Mouse (Mus musculus): Measurements from ENCODE around the gene Gtsf1l.

Gtsf1l gene

DNA sequence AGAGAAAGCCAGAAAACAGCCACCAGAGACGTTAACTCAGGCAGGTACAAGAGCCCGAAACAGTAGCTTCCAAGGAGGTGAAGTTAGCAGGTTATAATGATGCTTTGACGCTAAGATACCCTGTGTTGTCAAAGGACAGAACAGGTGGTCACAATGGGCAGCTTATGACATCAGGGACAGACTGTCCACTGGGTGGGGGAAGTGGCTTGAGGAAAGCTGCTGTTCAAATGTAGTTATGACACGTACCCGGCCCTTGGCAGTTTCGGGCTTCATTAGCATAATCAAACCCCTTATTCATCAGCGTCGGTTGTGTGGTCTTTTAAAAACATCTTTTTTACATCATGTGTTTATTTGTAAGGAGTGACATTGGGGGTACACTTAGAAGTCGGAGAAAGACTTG, at the start of gene Gtsf1l:
Gene Gtsf1l, minus strand, starts transcription at position 128 of the 400 bp plus-strand sequence.
- DNase-seq (ENCODE audit: low spot score), result no peak

DNA sequence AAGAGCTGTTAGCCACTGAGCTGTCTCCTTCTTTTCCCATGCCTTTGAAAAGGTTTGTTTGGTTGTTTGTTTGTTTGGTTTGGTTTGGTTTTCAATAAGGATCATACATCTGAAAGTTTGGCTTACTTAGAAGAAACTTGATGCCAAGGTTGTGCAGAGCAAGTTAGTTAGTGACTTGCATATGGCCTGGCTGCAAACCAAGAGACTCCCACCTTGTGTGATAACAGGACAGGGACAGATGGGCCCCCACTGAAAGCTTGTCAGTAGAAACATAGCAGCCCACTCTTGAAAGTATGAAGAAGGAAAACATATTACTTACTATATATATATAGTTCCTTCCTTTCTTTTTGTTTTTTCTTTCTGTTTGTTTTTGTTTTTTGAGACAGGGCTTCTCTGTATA, 49.3 kb upstream of the Gtsf1l start:
- DNase-seq (ENCODE audit: low spot score), result no peak

- DNase-seq (ENCODE audit: low spot score), result no peak
Measured at GRCm38 (mm10) chr2:163135931-163136330, 48.3 kb upstream of the Gtsf1l start.

- DNase-seq (ENCODE audit: low spot score), result no peak
Measured at GRCm38 (mm10) chr2:163132314-163132713, 44.7 kb upstream of the Gtsf1l start.

GRCm38 (mm10) chr2:163130837-163131236, 43.2 kb upstream of the Gtsf1l start:
- DNase-seq (ENCODE audit: low spot score), result no peak

- DNase-seq (ENCODE audit: low spot score), result no peak
Measured at GRCm38 (mm10) chr2:163123496-163123895, 35.8 kb upstream of the Gtsf1l start.

DNA sequence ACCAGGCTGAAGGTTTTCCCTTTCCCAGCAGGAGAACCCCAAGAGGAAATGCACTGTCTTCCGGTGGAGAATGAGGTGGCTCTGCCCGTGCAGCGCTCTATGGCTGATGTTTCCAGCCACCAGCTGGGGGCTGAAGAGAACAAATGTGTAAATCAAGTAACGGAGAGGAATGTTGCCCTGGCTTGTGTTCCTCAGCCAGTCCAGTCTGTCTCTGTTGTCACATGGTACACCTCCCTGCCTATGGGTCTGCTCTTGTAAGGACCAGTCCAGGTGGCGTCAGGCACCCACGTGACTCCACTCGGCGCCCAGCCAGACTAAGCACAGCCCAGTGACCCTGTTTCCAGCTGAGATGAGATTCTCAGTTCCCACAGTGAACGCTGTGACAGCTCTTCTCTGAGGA, 34.7 kb upstream of the Gtsf1l start:
- peak; percentile 72 for DNase-seq (ENCODE audit: low spot score)

DNA sequence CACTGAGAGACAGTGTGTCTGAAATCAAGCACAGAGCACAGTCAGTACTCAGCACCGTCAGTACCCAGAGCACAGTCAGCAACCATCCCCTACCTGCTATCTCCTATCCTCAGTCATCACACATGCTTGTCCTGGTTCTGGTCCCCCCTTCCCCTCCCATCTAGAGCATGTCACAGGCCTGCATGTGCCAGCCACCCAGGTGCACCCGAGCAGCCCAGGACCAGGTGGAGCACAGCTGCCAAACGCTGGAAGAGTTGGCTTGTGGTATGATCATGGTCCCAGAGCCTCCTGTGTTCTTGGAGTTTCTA, 33.7 kb upstream of the Gtsf1l start:
- DNase-seq (ENCODE audit: low spot score), result no peak

GRCm38 (mm10) chr2:163120626-163121352, 33.1 kb upstream of the Gtsf1l start:
- DNase-seq (ENCODE audit: low spot score), result no peak

GRCm38 (mm10) chr2:163111413-163112201, 24.0 kb upstream of the Gtsf1l start:
- DNase-seq (ENCODE audit: low spot score), result no peak

GRCm38 (mm10) chr2:163110706-163111105, 23.1 kb upstream of the Gtsf1l start:
- no peak for DNase-seq (ENCODE audit: low spot score)

- peak; percentile 72 for DNase-seq (ENCODE audit: low spot score)
Measured at GRCm38 (mm10) chr2:163108385-163108784, 20.7 kb upstream of the Gtsf1l start.

- no peak for DNase-seq (ENCODE audit: low spot score)
Measured at GRCm38 (mm10) chr2:163104086-163104770, 16.6 kb upstream of the Gtsf1l start.

GRCm38 (mm10) chr2:163102900-163103653, 15.4 kb upstream of the Gtsf1l start:
- DNase-seq (ENCODE audit: low spot score), result no peak

DNA sequence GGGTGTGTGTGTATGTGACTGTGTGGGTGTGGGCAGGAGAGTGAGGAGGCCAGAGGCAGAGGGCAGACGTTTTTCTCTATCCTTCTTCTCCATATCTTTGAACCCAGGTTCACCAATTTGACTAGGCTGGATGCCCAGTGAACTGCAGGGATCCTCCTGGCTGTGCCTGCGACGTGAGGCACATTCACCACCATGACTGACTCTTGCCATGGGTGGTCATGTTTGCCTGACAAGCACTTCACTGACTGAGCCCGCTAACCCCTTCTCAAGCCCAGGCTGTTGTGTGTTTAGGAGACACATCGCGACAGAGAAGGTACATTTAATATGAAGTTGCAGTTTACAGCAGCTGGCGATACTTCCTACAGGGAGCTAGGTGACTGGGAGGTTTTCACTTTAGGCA, 14.6 kb upstream of the Gtsf1l start:
- DNase-seq (ENCODE audit: low spot score), result no peak

GRCm38 (mm10) chr2:163101646-163102203, 14.1 kb upstream of the Gtsf1l start:
- peak; percentile 84 for DNase-seq (ENCODE audit: low spot score)

DNA sequence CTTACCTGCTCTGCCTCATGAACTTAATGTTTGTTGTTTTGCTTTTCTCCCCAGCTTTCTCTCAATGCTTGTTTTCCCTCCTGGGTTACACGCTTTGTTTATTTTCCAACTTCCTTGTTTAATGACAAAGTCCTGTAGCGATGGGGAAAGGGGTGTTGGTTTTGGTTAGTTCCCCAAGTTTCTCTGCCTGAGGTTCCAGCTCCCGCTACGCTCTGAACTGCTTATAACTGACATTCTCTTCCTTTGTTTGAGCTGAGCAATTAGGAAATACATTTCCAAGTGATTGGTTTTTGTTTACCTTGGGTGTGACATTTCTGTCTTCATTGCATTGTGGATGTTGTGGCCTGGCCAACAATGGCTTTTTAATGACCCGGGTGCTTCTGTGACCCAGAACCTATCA, 12.9 kb upstream of the Gtsf1l start:
- DNase-seq (ENCODE audit: low spot score), result no peak

DNA sequence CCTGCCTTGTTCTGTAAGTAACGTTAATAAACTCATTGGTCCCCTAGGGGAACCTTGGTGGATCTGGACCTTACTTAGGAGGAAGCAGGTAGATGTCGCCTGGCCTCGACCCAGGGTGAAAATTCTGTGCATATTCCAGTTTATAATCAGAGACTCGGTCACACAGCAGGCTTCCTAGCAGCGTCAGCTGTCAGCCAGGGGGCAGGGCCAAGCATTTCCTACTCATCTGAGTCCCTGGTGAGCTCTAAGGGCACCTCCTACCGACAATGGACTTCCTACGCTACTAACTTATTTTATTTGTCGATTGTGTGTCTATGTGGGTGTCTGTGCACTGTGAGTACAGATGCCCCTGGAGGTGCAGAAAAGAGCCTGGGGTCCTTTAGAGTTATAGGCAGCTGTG, 12.3 kb upstream of the Gtsf1l start:
- DNase-seq (ENCODE audit: low spot score), result no peak

DNA sequence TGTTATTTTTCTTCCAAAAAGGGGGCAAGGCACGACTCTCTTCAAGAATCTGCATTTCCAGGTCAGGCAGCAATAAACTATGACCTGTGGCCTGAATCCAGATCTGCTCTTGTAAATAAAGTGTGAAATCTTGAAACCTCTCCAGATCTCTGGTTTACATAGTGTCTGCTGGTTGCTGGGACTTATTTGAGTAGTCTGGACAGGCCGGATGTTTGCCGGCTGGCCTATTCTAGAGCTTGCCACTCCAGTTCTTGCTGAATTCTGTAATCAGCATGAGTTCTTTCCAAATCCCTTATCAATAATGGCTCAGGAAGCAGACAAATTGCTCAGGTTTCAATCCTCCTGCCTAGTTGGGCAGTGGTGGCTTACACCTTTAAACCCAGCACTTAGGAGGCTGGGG, 8.1 kb upstream of the Gtsf1l start:
- no peak for DNase-seq (ENCODE audit: low spot score)

- no peak for DNase-seq (ENCODE audit: low spot score)
Measured at GRCm38 (mm10) chr2:163094909-163095308, 7.3 kb upstream of the Gtsf1l start.

GRCm38 (mm10) chr2:163089475-163090123, 1.9 kb upstream of the Gtsf1l start:
- peak; percentile 59 for DNase-seq (ENCODE audit: low spot score)
